Mouse (Mus musculus) cerebellum, adult 9-11 months (tissue): Measurements from ENCODE around the gene Emilin2.

Experiments used
- DNase-seq: peaks from one replicate; pipeline ENCODE4 v3.0.0; 2022

Emilin2 gene

DNA sequence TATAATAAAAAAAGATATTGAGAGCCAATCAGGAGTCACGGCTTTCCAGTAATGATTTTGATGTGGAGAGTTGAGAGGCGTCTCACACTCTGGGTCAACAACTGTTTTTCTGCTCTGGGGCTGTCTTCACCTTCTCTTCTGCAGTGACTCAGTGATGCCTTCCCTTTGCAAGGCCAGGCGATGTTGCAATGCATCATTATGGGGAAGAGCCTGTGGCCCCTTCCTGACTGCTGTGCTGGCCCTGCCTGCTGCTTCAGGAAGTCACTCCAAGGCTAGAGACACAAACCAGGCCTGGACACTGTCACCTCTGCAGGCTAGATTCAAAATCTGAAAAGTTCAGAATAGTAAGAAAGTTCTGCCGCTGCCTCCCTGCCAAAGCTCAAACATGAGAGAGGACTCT lies 11.9 kb downstream of the Emilin2 start:
- DNase-seq: no peak

DNA sequence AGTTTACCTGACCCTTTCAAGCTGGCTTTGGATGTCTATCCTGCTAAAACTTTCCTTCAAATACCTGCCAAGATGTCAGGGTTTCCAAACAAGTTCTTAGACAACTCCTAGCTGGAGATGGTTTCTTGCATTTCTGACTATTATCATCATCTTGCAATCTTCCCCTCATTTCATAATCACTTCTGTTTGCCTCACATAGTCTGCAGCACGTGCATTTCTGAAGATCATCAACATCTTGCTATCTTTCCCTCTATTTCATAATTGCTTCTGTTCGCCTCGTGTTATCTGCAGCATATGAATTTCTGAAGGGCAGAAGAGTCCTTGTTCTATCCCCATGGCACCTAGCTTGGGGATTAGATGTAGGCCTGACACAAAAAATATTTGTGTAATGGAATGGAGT lies 17.2 kb downstream of the Emilin2 start:
- no peak for DNase-seq

DNA sequence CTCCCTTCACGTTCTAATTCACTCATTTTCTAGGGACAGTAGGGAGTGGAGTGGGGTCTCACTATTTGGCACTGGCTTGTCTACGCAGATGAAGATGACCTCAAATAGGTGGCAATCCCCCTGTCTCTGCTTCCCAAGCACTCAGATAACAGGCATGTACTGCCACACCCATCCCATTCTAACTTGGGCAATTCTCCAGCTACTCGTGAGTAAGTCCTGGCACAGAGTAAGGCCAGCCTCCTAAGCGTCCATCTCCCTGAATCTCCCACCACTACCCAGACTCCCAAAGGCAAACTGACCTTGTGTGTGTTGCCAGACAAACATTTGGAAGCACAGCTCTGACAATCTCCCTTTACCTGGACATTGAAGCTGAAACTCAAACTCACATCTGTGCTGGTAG lies 18.9 kb downstream of the Emilin2 start:
- DNase-seq: no peak

DNA sequence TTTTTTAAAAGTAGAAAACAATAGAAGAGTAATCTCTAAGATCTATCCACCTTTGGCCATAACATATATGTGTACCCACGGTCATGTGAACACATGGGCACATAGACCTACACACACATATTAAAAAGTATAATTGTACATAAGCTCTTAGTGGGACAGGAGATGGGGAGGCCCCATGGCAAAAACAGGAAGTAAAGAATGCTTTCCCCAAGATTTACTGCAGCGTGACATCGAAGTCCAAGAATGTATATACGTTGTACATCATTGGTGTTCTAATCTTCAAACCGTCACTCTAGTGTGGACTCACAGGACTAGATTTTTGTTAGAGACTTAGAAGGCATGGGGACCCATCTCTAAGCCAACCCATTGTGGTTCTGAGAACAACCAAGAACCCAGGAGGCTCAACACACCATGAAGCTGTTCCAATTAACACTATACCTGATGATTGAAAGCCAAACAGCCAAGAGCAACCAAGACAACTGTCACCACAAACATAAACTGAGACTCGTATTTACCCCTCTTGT lies 19.8 kb downstream of the Emilin2 start:
- no peak for DNase-seq

DNA sequence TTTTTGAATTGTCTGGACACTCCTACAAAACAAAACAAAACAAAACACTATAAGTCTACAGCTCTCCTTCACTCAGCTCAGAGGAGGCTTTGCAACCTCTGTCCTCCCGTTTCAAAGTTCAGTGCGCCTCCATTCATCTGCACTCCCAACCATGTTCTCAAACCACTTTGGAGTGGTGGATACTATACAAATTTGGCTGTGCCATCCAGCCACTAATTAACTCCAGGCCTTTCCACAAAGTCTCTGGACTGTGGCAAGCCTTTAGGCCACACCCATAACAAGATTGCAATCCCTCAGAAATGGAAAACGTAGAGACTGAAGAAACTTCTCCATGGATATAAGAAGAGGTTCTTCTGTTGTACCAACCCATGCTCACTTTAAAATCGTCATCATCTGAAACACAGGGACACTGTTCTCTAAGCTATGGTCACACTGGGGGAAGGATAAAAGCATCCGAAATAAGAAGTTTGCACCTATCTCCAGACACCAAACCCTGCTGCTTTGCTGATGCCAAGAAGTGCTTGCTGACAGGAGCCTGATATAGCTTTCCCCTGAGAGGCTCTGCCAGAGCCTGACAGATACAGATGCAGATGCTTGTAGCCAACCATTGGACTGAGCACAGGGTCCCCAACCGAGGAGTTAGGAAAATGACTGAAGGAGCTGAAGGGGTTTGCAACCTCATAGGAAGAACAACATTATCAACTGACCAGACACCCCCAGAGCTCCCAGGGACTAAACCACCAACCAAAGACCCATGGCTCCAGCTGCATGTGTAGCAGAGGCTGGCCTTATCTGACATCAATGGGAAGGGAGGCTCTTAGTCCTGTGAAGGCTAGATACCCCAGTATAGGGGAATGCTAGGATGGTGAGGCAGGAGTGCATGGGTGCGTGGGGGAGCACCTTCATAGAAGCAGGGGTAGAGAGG lies 21.0 kb downstream of the Emilin2 start:
- no peak for DNase-seq

DNA sequence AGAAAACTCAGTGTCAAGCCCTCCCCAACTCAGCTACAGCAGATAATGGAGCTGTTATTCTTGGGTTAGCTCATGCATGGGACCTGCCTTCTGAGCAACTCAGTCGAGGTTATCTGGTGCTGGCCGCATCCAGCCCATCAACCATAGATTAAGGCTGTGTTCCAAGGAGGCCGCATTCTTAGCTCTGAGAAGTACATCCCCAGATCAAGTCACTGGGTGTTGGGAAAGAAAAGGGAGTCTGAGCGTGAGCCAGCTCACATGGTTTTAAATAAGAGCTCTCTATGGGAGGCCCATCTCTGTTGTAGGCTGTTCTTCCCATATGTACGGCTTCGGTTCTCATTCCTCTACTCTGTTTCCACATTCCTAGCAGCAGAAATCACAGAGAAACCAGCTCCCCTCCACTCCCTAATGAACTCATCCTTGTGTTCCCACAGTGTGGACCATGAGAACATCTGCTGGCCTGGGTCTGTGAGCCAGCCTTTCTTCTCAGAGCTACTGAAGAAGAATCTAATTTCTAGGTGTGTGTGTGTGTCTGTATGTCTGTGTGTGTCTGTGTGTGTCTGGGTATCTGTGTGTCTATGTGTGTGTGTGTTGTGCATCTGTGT lies 22.1 kb downstream of the Emilin2 start:
- no peak for DNase-seq

DNA sequence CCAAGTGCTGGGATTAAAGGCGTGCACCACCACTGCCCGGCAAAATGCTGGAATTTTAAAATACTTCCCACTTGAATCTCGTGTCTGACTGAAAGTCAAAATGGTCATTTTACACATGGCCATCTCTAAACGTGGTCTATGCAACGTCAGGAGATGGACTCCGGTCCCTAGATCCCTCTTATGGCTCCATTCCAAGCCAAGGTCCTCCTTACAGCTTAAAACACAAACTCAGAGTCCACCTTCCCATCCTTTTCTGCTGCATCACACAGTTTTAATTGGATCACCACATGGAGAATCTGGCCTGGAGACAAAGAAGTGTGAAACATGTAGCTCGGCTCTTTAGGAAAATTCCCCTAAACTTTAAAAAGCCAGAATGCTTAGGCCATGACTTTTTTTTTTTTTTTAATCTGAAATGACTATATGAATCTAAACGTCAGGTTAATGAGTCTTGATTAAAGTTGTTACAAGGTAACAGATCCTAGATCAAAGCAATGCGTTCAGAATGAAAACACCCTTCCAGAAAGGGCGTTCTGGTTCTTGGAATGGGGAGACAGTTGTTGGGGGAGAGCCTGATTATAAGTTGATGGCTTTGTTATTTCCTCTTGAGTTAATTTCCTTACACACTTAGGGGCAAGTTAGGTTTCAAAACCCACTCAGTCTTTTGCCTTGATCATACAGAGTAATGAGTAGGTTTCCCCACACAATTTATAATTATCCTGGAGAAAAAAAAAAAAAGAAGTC lies 22.8 kb downstream of the Emilin2 start:
- DNase-seq: no peak

DNA sequence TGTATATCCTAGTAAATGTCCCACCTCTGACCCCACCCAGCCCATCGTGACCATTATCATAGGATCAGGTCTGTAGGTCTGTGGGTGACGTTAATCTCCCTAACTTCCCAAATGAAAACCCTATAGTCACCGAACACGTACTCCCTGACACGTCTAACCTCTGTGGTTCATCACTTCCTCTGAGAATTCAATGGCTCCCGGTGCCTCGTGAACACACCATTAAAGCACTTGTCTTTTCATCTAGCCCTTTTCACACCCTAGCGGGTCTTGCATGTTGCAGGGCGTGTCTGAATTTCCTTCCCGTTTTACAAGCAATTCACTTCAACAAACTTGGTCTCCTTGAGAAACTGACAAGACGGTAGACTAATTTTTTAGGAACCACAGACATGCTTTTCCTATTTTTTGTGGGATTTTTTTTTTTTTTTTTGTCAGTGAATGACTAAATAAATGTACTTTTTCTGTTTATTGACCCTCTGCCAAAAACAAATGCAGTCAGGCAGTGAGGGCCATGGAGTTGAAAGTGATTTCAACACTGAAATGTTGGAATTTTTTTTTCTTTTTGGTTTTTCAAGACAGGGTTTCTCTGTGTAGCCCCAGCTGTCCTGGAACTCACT lies 23.5 kb downstream of the Emilin2 start:
- no peak for DNase-seq

DNA sequence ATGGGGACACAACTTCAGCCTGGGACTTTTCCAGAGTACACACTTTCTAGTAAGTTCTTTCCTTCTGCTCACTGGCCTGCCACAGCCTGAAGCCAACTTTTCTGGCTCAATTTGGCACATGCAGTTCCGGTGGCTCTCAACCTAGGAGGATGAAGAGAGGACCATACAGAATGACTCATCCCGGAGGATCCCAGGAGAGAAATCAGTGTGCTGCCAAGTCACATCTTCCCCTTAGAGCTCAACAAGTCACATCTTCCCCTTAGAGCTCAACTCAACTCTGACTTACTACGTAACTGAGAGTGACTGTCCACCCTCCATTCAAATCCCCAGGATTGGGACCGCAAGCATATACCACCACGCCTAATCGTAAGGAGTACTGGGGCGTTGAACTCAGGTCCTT lies 24.2 kb downstream of the Emilin2 start:
- no peak for DNase-seq

DNA sequence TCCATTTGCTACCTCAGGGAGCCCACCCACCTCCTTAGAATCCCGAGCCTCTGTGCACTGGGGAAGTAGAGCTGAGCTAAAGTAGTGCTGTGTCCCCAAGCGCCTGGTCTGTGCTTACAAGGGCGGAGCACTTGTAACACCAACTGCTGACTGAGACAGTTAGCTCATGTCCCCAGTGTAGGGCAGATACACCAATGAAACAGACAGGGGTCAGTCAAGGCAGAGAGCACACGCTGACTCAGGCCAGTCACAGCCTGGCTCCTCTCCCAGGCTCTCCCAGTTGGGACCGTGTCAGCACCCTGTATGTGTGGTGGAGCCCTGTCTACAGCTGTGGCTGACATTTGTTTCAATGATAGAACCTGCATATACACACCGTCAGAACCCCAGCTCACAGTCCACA lies 25.8 kb downstream of the Emilin2 start:
- no peak for DNase-seq

DNA sequence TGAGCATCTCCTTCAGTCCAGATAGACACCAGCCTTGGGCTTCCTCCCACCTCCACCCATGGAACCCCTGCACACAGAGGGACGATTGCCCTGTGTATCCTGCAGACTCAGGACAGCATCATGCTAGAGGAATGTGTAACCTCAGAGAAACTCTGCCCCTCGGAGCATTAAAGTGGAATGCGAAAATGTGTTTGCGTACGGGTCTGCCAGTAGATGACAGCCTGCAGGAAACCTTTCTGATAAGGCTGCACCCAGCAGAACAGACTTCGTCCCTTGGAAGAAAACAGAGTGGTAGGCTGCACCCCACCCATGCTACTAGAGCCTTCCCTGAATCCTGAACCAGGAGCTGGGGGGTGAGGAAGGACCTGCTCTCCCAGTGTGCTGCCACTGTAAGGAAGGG lies 26.9 kb downstream of the Emilin2 start:
- no peak for DNase-seq

DNA sequence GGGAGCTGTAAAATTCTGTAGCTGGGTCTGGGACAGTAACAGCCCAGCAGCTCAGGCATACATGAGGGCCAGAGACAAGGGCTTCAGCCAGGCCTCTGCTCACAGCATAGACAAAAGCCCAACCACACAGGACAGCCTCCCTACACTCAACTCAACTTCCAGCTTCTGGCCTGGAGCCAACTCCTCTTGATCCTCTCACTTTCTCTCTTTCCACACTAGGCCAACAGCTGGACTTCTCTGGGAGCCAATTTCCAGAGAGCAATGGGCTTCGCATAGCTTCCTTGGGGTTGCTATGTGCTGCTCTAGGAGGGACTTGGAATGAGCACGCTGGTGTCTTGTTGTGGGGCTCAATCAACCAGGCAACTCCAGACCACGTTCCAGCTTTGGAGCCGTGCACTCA lies 28.5 kb downstream of the Emilin2 start:
- no peak for DNase-seq

DNA sequence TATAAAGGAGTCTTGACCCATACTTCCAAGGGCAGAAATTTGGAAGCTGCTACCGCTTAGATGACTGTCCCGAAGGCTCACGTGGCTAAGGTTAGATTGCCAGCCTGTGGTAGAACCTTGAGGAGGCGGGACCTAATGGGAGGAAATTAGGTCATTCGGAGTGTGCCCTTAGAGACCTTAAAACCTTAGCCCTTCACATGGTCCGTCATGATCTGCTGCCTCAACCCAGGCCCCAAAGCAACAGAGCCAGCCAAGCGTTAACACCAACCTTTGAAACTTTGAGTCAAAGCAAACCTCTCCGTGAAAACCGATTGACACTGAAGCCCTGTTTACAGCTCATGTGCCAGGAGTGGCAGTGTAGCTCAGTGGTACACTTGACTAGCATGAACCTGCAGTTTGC lies 29.1 kb downstream of the Emilin2 start:
- DNase-seq: no peak

DNA sequence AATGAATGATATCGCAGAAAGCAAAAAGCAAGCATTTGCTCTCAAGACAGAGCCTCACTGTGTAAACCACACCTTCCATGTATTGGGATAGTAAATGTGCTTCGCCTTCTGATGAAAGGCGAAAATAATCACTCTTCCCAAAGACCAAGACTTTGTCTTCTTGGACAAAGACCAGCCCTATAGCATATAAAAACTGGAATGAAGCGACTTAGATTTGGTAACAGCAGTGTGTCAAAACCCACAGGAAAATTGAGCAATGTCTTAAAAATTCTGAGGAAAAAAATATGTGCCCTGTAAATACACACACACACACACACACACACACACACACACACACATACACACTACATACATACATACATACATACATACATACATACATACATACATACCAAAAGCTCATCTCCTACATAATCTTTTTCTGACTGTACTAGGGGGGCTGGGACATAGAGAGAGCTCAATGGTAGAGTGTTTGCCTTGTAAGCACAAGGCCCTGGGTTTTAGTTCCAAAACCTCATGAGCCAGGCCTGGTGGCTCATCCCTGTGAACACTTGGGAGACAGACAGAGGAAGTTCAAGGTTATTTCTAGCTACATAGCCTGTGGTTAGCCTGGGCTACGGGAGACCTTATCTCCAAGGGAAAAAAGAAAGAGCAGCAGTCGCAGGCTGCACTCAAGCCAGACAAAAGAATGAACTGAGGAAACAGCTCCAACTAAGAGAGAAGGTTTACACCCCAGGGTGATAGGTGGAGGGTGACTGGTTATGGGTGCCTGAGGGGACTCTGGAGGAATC lies 33.9 kb downstream of the Emilin2 start:
- no peak for DNase-seq

DNA sequence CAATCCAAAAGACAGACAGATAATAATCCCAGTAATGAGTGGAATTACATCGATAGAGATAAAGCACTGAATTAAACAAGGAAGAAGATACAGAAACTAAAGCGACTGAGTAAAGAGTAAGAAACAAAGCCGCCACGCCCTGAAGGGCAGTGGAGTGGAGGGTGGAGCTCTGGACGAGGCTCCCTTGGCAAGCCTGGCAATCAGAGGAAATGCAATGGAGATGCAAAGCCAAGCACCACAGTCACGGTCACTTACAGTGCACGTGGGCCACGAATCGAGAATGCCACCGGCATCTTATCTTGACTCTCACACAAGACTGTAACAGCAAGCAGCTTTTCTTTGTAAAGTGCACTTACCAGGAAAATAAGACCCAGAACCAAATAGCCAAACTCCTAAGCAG lies 35.0 kb downstream of the Emilin2 start:
- no peak for DNase-seq

DNA sequence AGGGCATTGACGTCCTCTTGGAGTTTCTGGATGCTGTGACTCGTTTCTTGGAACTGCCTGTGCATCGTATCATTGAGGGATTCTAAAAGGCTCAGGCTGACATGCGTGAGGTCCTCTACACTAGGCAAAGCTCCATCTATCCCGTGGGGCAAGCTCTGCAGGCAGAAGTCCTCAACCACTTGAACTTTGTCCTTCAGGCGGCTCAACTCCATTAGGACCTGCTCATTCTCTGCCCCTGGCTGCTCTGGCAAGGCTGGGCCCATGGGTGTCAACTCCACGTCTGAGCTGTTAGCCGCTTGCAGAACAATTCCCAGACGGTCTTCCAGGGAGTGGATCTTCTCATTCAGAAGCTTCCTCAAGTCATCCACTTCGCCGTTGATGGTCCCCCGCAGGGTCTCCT lies 37.9 kb downstream of the Emilin2 start:
- DNase-seq: no peak

DNA sequence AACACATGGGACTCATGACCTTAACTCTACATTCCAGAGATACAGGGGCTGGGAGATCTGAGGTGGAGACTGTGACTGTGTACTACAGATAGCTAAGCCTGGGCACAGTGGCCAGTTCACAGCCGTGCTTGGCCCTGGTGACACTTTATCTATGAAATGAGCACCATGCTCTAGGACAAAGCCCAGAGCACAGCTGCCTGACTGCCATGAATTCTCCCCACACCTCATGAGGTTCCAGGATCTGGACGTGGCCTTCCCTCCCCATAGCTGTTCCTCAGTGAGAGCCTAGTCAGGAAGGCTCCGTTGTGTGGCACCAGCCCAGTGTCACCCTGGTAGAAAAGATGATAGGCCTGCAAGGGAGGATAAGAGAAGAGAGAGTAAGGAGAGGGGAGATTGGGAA lies 43.2 kb downstream of the Emilin2 start:
- DNase-seq: no peak

DNA sequence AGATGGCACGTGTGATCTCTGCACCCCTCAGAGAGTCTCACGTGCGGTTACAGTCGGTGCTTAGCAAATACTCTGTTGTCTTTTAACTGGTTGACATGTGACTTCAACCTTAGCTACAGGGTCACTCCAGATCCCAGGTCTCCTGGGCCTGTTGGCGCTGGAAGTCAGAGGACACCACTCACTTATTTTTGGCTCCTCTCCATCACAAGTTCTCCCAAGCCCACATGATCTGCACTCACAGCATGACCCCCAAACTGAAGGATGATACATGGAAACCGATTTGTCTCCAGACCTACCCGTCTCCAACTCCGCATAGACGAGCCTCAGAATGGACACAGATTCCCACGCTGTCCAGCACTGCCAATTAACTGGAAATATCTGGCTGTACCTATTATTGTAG lies 43.6 kb downstream of the Emilin2 start:
- DNase-seq: no peak

DNA sequence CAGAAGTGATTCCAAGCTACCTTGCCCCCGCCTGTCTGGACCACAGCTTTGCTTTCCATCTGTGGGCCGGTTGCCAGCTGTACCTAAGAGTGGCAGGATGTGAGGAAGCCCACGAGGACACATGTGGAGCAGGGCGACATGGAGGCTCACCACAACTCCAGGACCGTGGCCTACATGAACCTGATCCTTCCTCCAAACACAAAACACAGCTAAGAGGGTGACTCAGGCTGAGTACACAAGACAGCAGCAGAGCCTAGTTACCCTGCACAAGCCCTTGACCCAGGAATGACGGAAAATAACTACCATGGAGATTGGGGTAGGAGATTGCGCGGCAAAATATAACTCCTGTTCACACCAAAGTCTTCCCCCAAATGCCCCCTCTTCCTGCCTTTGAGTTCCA lies 44.4 kb downstream of the Emilin2 start:
- DNase-seq: no peak

DNA sequence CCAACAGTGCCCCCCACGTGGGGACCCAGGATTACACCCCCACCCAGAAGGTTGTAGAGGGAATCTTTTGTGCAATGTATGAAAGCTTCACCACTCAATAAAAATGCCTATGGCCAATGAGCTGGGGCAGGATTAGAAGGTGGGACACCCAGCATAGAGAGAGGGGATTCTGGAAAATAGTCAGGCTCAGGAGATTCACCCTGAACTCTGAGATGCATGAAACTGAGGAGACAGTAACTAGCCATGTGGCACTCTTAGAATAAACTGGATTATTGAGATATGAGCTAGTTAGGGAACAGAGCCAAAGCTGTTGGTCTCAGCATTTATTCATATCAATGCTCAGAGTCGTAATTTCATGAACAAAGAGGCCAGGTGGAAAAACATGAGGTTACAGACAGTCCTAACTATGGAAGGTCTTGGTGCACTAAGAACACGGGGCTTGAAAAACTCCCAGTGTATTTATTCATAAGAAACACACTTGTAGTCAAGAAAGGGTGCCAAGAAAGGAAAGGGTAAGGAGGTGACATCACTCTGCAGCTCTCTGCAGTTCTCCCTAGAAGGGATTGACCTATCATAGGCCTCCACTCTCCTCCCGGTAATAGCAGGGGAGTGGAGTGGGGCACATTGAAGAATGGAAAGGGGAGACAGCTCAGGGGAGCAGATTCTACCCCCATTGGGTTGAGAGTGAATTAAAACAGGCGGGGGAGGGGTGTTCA lies 46.3 kb downstream of the Emilin2 start:
- no peak for DNase-seq

DNA sequence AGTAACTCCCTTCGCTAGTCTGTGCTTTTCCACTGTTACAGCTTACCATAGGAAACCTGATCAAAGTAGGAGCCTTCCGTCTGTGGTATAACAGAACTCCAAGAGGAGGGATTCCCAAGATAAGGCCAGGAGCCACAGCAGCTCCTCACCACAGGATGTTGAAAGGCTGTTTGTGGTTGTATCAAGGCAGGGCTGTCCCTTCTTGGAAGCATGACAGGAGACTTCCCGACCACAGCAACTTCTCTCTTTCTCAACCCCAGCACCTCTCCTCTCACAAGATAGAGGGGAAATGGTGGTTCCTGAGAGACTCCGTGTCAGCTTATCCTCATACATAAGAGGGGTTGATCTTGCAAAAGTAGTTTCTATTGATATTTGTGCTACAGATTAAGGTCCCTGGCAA lies 47.0 kb downstream of the Emilin2 start:
- no peak for DNase-seq

DNA sequence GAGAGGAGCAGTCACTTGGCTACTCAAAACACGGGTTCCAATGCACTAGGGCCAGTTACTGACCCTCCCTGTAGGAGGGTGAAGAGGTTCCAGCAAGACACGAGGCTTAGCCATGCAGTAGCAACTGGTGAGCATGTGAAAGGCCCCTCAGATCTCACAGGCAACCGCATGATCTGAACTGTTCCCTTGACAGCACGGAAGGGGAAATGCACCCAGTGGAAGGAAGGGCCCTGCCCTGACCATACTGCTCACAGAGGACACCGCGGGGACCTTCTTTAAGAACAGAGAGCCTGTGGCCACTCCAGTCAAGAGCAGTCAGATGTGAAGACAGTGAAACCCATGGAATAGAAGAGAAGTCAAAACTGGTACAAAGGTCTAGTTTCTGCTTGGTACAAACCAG lies 48.6 kb downstream of the Emilin2 start:
- DNase-seq: no peak
